Mouse (Mus musculus) hindbrain, embryonic 15.5 days (tissue): ENCODE data around the gene Camta2. TPM values are rescaled to one million over a fixed set of nuclear protein-coding genes. Genes with fewer than 3 reads are reported as not detected.

ENCODE experiments used
- ATAC-seq: fragments of 200-750 bp; cut with Nextera tagmentation; 2 replicates; pipeline ENCODE4 v1.8.0; 2017; ENCODE audit warnings: low read depth, moderate number of reproducible peaks, moderate TSS enrichment; ENCODE audit not compliant: low FRiP score
- H3K27ac ChIP-seq: fragments of 300-500 bp; sonication (generic); replicated peaks from 2 replicates; pipeline ENCODE4 v1.5.1; 2015; ENCODE audit warnings: mild to moderate bottlenecking, inconsistent platforms
- H3K27me3 ChIP-seq: fragments of 300-500 bp; sonication (generic); 2 replicates; pipeline ENCODE4 v1.6.1; 2015; ENCODE audit warnings: control low read depth, inconsistent platforms
- H3K36me3 ChIP-seq: fragments of 300-500 bp; sonication (generic); 2 replicates; pipeline ENCODE4 v1.6.1; 2015; ENCODE audit warnings: control low read depth, inconsistent platforms
- H3K4me1 ChIP-seq: fragments of 300-500 bp; sonication (generic); replicated peaks from 2 replicates; pipeline ENCODE4 v1.6.1; 2015; ENCODE audit warnings: control low read depth, inconsistent platforms
- H3K4me2 ChIP-seq: fragments of 300-500 bp; sonication (generic); 2 replicates; pipeline ENCODE4 v1.6.1; 2015; ENCODE audit warnings: moderate library complexity, mild to moderate bottlenecking, inconsistent platforms
- H3K4me3 ChIP-seq: fragments of 300-500 bp; sonication (generic); 2 replicates; pipeline ENCODE4 v1.5.1; 2015; ENCODE audit warnings: mild to moderate bottlenecking, inconsistent platforms
- H3K9ac ChIP-seq: fragments of 300-500 bp; sonication (generic); 2 replicates; pipeline ENCODE4 v1.6.1; 2015; ENCODE audit warnings: inconsistent platforms
- H3K9me3 ChIP-seq: fragments of 300-500 bp; sonication (generic); 2 replicates; pipeline ENCODE4 v1.6.1; 2016; ENCODE audit warnings: control low read depth, inconsistent platforms
- WGBS: fragments of 180-500 bp; shearing (Covaris S2); methylation state at CpG from one replicate; pipeline ENCODE4 v1.1.7; 2015; 5-methylcytosine and 5-hydroxymethylcytosine counted together
- polyA plus RNA-seq: library from polyadenylated mRNA; unstranded; fragments of >200 nt; fragmentation: Nextera tagmentation; extraction: Ambion mirVana; gene quantifications from 2 replicates; pipeline ENCODE4 v1.2.1, GENCODE M21; 2015

The Camta2 gene
- polyA plus RNA-seq, 1 experiment from 2014 or later: 27.5 TPM

GRCm38 (mm10) chr11:70686901-70687566 is 871 bp downstream of the Camta2 start:
- peak; percentile 57 for ATAC-seq
- Histone ChIP-seq H3K4me3 (peak overlapping the region; percentile 94), H3K4me2 (peak overlapping the region; percentile 91), H3K27me3 (no peaks in the 10 kb centered on the region), H3K9ac (peak overlapping the region; percentile 83), H3K36me3 (peaks cover 18% of the 10 kb centered on the region), H3K27ac (peak overlapping the region; percentile 87), H3K4me1 (peaks cover 32% of the 10 kb centered on the region), H3K9me3 (no peaks in the 10 kb centered on the region)
- WGBS: 3% methylated on average over 16 of the region's 16 CpGs

- Histone ChIP-seq H3K36me3 (peaks cover 37% of the 10 kb centered on the region), H3K27me3 (no peaks in the 10 kb centered on the region), H3K27ac (no peak overlapping the region), H3K9ac (no peak overlapping the region), H3K4me2 (no peak overlapping the region), H3K4me1 (peaks cover 29% of the 10 kb centered on the region), H3K9me3 (no peaks in the 10 kb centered on the region), H3K4me3 (no peak overlapping the region)
- WGBS: 95% methylated on average over 5 of the region's 5 CpGs
- ATAC-seq: no peak
Measured at GRCm38 (mm10) chr11:70683640-70684039, 4.3 kb downstream of the Camta2 start.

- Histone ChIP-seq H3K9me3 (no peaks in the 10 kb centered on the region), H3K4me1 (peaks cover 19% of the 10 kb centered on the region), H3K36me3 (peaks cover 44% of the 10 kb centered on the region), H3K4me2 (no peak overlapping the region), H3K27ac (peak overlapping the region; percentile 35), H3K27me3 (no peaks in the 10 kb centered on the region), H3K9ac (no peak overlapping the region), H3K4me3 (no peak overlapping the region)
- ATAC-seq: peak; percentile 71
- WGBS: 15% methylated on average over 11 of the region's 11 CpGs
Measured at GRCm38 (mm10) chr11:70681897-70682581, 5.9 kb downstream of the Camta2 start.

DNA sequence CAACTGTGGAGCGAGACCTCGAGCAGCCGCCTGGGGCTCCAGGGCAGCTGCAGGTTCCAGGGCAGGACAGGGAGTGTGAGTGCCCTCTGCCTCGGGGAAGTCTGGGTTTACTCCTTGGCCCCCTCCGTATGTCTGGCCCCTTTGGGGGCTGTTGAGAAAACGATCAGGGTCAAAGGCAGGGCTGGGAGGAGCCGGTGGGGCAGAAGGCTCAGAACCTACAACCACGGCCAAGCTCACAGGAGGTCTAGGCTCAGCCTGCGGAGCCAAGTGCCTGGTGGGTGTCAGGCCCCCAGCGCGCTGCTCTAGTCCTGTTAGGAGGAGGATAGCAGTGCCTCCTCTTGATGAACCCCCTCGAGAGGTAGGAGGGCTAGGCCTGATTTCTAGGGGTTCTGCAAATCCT is 6.7 kb downstream of the Camta2 start:
- H3K27ac ChIP-seq: no peak overlapping the region
- H3K4me3 ChIP-seq: no peak overlapping the region
- H3K36me3 ChIP-seq: peaks cover 52% of the 10 kb centered on the region
- H3K9ac ChIP-seq: no peak overlapping the region
- H3K9me3 ChIP-seq: no peaks in the 10 kb centered on the region
- H3K4me1 ChIP-seq: peaks cover 10% of the 10 kb centered on the region; the same call in 1 of the 2 replicates
- no peak overlapping the region for H3K4me2 ChIP-seq
- no peaks in the 10 kb centered on the region for H3K27me3 ChIP-seq
- 69% methylated on average over 12 of the region's 12 CpGs for WGBS
- ATAC-seq: no peak

- WGBS: 95% methylated on average over 8 of the region's 8 CpGs
- H3K4me1 ChIP-seq: peaks cover 7% of the 10 kb centered on the region; the same call in 1 of the 2 replicates
- no peak overlapping the region for H3K27ac ChIP-seq
- H3K27me3 ChIP-seq: no peaks in the 10 kb centered on the region
- no peak overlapping the region for H3K4me3 ChIP-seq
- no peak for ATAC-seq
- H3K36me3 ChIP-seq: peaks cover 63% of the 10 kb centered on the region
- H3K9ac ChIP-seq: no peak overlapping the region
- H3K9me3 ChIP-seq: no peaks in the 10 kb centered on the region
- H3K4me2 ChIP-seq: no peak overlapping the region
Measured at GRCm38 (mm10) chr11:70679894-70680293, 8.0 kb downstream of the Camta2 start.

DNA sequence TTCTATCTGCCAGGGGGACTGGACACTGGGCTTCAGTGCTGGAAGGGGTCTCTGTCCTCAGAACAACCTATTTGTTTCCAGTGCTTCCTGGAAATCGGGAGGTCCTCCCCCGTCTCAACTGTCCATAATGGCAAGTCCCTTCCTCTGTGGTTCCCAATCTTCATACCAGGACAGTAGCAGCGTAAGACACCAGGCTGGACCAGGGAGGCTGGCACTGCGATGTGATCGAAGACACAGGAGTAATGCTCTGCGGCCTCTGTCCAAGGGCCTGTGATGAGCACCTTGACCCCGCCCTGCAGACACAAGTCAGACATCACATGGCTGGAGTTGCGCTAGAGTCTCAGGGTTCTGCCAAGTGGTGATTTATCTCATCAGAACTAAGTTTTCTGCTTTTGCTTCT is 8.5 kb downstream of the Camta2 start:
- Histone ChIP-seq H3K4me2 (no peak overlapping the region), H3K36me3 (peaks cover 64% of the 10 kb centered on the region), H3K4me1 (peaks cover 7% of the 10 kb centered on the region; the same call in 1 of the 2 replicates), H3K27ac (no peak overlapping the region), H3K4me3 (no peak overlapping the region), H3K27me3 (no peaks in the 10 kb centered on the region), H3K9me3 (no peaks in the 10 kb centered on the region), H3K9ac (no peak overlapping the region)
- WGBS: 95% methylated on average over 8 of the region's 8 CpGs
- ATAC-seq: no peak

DNA sequence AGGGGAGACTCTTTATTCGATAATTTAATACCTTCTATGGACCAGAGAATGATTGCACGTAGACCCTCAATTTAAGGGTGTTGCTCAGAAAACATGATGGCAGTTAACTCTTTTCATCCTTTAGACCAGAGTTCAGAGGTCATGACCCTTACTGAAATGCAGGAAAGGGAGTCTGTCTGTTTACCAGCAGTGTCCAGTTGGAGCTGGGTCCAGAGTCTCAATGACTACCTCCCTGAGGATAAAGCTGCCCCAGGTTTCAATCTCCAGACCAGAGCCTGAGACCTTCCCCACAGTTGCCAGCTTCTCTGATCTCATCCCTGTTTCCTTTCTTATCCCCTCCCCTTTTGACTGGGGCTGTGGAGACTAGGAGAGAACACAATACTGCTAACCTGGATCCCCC is 9.3 kb downstream of the Camta2 start:
- WGBS: 66% methylated on average over 2 of the region's 2 CpGs
- ATAC-seq: no peak
- Histone ChIP-seq H3K9me3 (no peaks in the 10 kb centered on the region), H3K27me3 (no peaks in the 10 kb centered on the region), H3K4me2 (no peak overlapping the region), H3K4me3 (no peak overlapping the region), H3K36me3 (peaks cover 60% of the 10 kb centered on the region), H3K9ac (no peak overlapping the region), H3K27ac (no peak overlapping the region), H3K4me1 (peaks cover 7% of the 10 kb centered on the region; the same call in 1 of the 2 replicates)

DNA sequence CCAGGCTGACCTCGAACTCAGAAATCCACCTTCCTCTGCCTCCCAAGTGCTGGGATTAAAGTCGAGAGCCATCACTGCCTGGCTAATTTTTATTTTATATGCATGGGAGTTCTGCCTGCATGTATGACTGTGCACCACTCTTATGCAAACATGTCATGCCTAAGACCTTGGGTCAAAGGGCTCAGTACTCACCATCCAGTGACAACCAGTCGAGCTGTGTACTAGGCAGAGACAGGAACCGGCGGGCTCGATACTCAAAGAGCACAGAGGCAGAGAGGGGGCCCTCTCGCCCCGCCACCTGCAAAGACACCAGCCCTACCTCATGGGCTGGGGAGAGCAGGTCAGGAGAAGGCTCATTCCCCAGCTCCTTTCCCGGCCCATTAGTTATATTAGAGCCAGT is 9.8 kb downstream of the Camta2 start:
- H3K4me3 ChIP-seq: no peak overlapping the region
- H3K9ac ChIP-seq: no peak overlapping the region
- no peak overlapping the region for H3K27ac ChIP-seq
- H3K4me2 ChIP-seq: no peak overlapping the region
- peaks cover 56% of the 10 kb centered on the region for H3K36me3 ChIP-seq
- no peaks in the 10 kb centered on the region for H3K27me3 ChIP-seq
- H3K9me3 ChIP-seq: no peaks in the 10 kb centered on the region
- WGBS: 83% methylated on average over 9 of the region's 9 CpGs
- peaks cover 7% of the 10 kb centered on the region; the same call in 1 of the 2 replicates for H3K4me1 ChIP-seq
- no peak for ATAC-seq

DNA sequence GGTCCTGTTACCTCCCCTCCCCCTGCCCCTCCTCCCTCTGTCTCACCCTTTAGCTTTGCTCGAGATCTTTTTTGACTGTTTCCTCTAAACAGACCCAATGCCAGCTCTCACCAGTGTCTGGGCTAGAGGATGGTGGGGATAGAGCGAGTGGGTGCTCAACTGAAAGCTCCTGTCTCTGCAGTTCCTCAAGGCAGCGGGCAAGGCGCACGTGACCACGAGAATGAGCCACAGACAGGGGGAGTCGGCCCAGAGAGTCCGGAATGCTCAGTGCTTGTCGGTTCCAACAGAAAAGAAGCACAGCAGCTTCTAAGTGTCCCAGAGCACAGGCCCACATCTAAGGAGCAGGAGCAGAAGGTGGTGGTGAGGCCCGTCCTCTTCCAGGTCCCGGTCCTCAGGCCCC is 13.4 kb downstream of the Camta2 start:
- H3K4me3 ChIP-seq: no peak overlapping the region
- no peak for ATAC-seq
- 67% methylated on average over 11 of the region's 11 CpGs for WGBS
- no peak overlapping the region for H3K27ac ChIP-seq
- H3K9me3 ChIP-seq: no peaks in the 10 kb centered on the region
- no peak overlapping the region for H3K9ac ChIP-seq
- no peaks in the 10 kb centered on the region for H3K27me3 ChIP-seq
- peaks cover 45% of the 10 kb centered on the region for H3K36me3 ChIP-seq
- H3K4me2 ChIP-seq: no peak overlapping the region
- peaks cover 19% of the 10 kb centered on the region for H3K4me1 ChIP-seq

- ATAC-seq: no peak
- Histone ChIP-seq H3K27me3 (no peaks in the 10 kb centered on the region), H3K4me2 (no peak overlapping the region), H3K36me3 (peaks cover 40% of the 10 kb centered on the region), H3K9me3 (no peaks in the 10 kb centered on the region), H3K27ac (no peak overlapping the region), H3K4me3 (no peak overlapping the region), H3K4me1 (peaks cover 19% of the 10 kb centered on the region), H3K9ac (no peak overlapping the region)
- WGBS: 60% methylated on average over 6 of the region's 6 CpGs
Measured at GRCm38 (mm10) chr11:70674014-70674413, 13.9 kb downstream of the Camta2 start.

GRCm38 (mm10) chr11:70671333-70672047 is 16.4 kb downstream of the Camta2 start:
- Histone ChIP-seq H3K4me3 (no peak overlapping the region), H3K4me2 (peak overlapping the region; percentile 83; the same call in 1 of the 2 replicates), H3K27ac (0 out of 2 replicates have a peak overlapping the region, but pooled peaks have one; percentile 99), H3K9ac (no peak overlapping the region), H3K4me1 (peaks cover 32% of the 10 kb centered on the region), H3K9me3 (no peaks in the 10 kb centered on the region), H3K27me3 (no peaks in the 10 kb centered on the region), H3K36me3 (peaks cover 25% of the 10 kb centered on the region)
- WGBS: 83% methylated on average over 16 of the region's 16 CpGs
- ATAC-seq: no peak

- Histone ChIP-seq H3K9ac (peak overlapping the region; percentile 64), H3K27ac (peak overlapping the region; percentile 99), H3K9me3 (no peaks in the 10 kb centered on the region), H3K36me3 (peaks cover 17% of the 10 kb centered on the region), H3K4me1 (peaks cover 32% of the 10 kb centered on the region), H3K27me3 (no peaks in the 10 kb centered on the region), H3K4me3 (peak overlapping the region; percentile 57), H3K4me2 (peak overlapping the region; percentile 83)
- WGBS: 38% methylated on average over 14 of the region's 14 CpGs
- ATAC-seq: no peak
Measured at GRCm38 (mm10) chr11:70670483-70670882, 17.4 kb downstream of the Camta2 start.
